Mouse (Mus musculus) stomach, postnatal 0 days (tissue): ENCODE data around the gene Mab21l3. TPM values are rescaled to one million over a fixed set of nuclear protein-coding genes. Genes with fewer than 3 reads are reported as not detected.

ENCODE experiments used
- ATAC-seq: fragments of 200-750 bp; cut with Nextera tagmentation; 2 replicates; pipeline ENCODE4 v1.8.0; 2017; ENCODE audit not compliant: low FRiP score, low TSS enrichment
- DNase-seq: peaks from one replicate; pipeline ENCODE4 v3.0.0-alpha.2; 2016; ENCODE audit warnings: low spot score
- H3K27ac ChIP-seq: fragments of 300-500 bp; sonication (generic); replicated peaks from 2 replicates; pipeline ENCODE4 v1.5.1; 2014; ENCODE audit warnings: mild to moderate bottlenecking, control low read depth
- H3K27me3 ChIP-seq: fragments of 300-500 bp; sonication (generic); 2 replicates; pipeline ENCODE4 v1.6.1; 2014; ENCODE audit warnings: low read length; ENCODE audit not compliant: control insufficient read depth, insufficient read depth
- H3K36me3 ChIP-seq: fragments of 300-500 bp; sonication (generic); 2 replicates; pipeline ENCODE4 v1.6.1; 2014; ENCODE audit warnings: low read length, mixed read lengths; ENCODE audit not compliant: control insufficient read depth, insufficient read depth
- H3K4me1 ChIP-seq: fragments of 300-500 bp; sonication (generic); replicated peaks from 2 replicates; pipeline ENCODE4 v1.6.1; 2014; ENCODE audit warnings: antibody characterized with exemption; ENCODE audit not compliant: control insufficient read depth, insufficient read depth
- H3K4me2 ChIP-seq: fragments of 300-500 bp; sonication (generic); replicated peaks from 2 replicates; pipeline ENCODE4 v1.6.1; 2014; ENCODE audit warnings: low read depth, mild to moderate bottlenecking, control low read depth, moderate library complexity
- H3K4me3 ChIP-seq: fragments of 300-500 bp; sonication (generic); 2 replicates; pipeline ENCODE4 v1.5.1; 2014; ENCODE audit warnings: low read depth, low read length, control low read depth
- H3K9ac ChIP-seq: fragments of 300-500 bp; sonication (generic); 2 replicates; pipeline ENCODE4 v1.6.1; 2014; ENCODE audit warnings: mild to moderate bottlenecking, low read length, control low read depth, mixed read lengths
- H3K9me3 ChIP-seq: fragments of 300-500 bp; sonication (generic); 2 replicates; pipeline ENCODE4 v1.6.1; 2016; ENCODE audit warnings: low read length; ENCODE audit not compliant: control insufficient read depth
- CTCF ChIP-seq: IDR thresholded peaks from 2 replicates; pipeline ENCODE4 v1.5.1; 2016; ENCODE audit warnings: antibody characterized with exemption, low read depth, mild to moderate bottlenecking, moderate library complexity
- EP300 ChIP-seq: optimal IDR thresholded peaks from 2 replicates; pipeline ENCODE3; 2016; ENCODE audit warnings: antibody characterized with exemption
- WGBS: fragments of 180-500 bp; shearing (Covaris S2); extraction: QIAGEN DNeasy Blood & Tissue Kit; methylation state at CpG from one replicate; pipeline ENCODE4 v1.1.7; 2014; 5-methylcytosine and 5-hydroxymethylcytosine counted together
- polyA plus RNA-seq: library from polyadenylated mRNA; unstranded; fragments of >200 nt; fragmentation: Nextera tagmentation; extraction: Ambion mirVana; gene quantifications from 2 replicates; pipeline ENCODE4 v1.2.1, GENCODE M21; 2015

Gene Mab21l3
- polyA plus RNA-seq = 0.57 and 0.67 TPM in 2 replicates

- ATAC-seq = no peak
- Histone ChIP-seq H3K4me2 (no peak within 1 kb of the TSS), H3K36me3 (no peaks in the 10 kb centered on the region), H3K4me3 (no peak within 1 kb of the TSS), H3K9me3 (no peaks in the 10 kb centered on the region), H3K9ac (no peak within 1 kb of the TSS), H3K27ac (no peak within 1 kb of the TSS), H3K27me3 (no peaks in the 10 kb centered on the region), H3K4me1 (no peaks in the 10 kb centered on the region)
- TF ChIP-seq EP300 = no peak
- TF ChIP-seq CTCF = no peak
- DNase-seq = no peak
- WGBS = 74% methylated on average over 5 of the region's 5 CpGs
Observed at GRCm38 (mm10) chr3:101848816-101849215, at the start of gene Mab21l3. Gene Mab21l3, minus strand, starts transcription at chr3:101848959.

- Histone ChIP-seq H3K27ac (no peak overlapping the region), H3K4me2 (no peak overlapping the region), H3K9ac (no peak overlapping the region), H3K27me3 (no peaks in the 10 kb centered on the region), H3K4me3 (no peak overlapping the region), H3K4me1 (no peaks in the 10 kb centered on the region), H3K9me3 (no peaks in the 10 kb centered on the region), H3K36me3 (no peaks in the 10 kb centered on the region)
- DNase-seq (no peak), ATAC-seq (no peak)
- TF ChIP-seq CTCF (no peak), EP300 (no peak)
- WGBS = 76% methylated on average over 15 of the region's 15 CpGs
Observed at GRCm38 (mm10) chr3:101897377-101897974, 48.7 kb upstream of the Mab21l3 start.

GRCm38 (mm10) chr3:101896893-101897292 lies 48.1 kb upstream of the Mab21l3 start:
- H3K36me3 ChIP-seq = no peaks in the 10 kb centered on the region
- DNase-seq (peak; percentile 71), ATAC-seq (no peak)
- H3K4me1 ChIP-seq = no peaks in the 10 kb centered on the region
- no peak overlapping the region for H3K4me2 ChIP-seq
- H3K9ac ChIP-seq = no peak overlapping the region
- 34% methylated on average over 9 of the region's 9 CpGs for WGBS
- no peak overlapping the region for H3K27ac ChIP-seq
- TF ChIP-seq EP300 (no peak), CTCF (peak; percentile 94)
- H3K9me3 ChIP-seq = no peaks in the 10 kb centered on the region
- H3K4me3 ChIP-seq = no peak overlapping the region
- H3K27me3 ChIP-seq = no peaks in the 10 kb centered on the region

GRCm38 (mm10) chr3:101895376-101895910 lies 46.7 kb upstream of the Mab21l3 start:
- Histone ChIP-seq H3K9me3 (no peaks in the 10 kb centered on the region), H3K27me3 (no peaks in the 10 kb centered on the region), H3K4me2 (no peak overlapping the region), H3K4me1 (no peaks in the 10 kb centered on the region), H3K36me3 (no peaks in the 10 kb centered on the region), H3K4me3 (no peak overlapping the region), H3K27ac (no peak overlapping the region), H3K9ac (no peak overlapping the region)
- ATAC-seq = no peak
- WGBS = 77% methylated on average over 7 of the region's 7 CpGs
- DNase-seq = no peak
- TF ChIP-seq EP300 = no peak
- TF ChIP-seq CTCF = no peak

GRCm38 (mm10) chr3:101885591-101885990 lies 36.8 kb upstream of the Mab21l3 start:
- Histone ChIP-seq H3K27ac (0 out of 2 replicates have a peak overlapping the region, but pooled peaks have one; percentile 31), H3K4me2 (no peak overlapping the region), H3K27me3 (no peaks in the 10 kb centered on the region), H3K9ac (no peak overlapping the region), H3K36me3 (no peaks in the 10 kb centered on the region), H3K9me3 (no peaks in the 10 kb centered on the region), H3K4me3 (no peak overlapping the region), H3K4me1 (0 out of 2 replicates have a peak, but pooled peaks cover 2% of the 10 kb centered on the region)
- ATAC-seq = 0 out of 2 replicates have a peak, but pooled peaks have one; percentile 38
- 28% methylated on average over 3 of the region's 3 CpGs for WGBS
- TF ChIP-seq EP300 (no peak), CTCF (peak; percentile 50)
- DNase-seq = peak; percentile 20

- 35% methylated on average over 4 of the region's 4 CpGs for WGBS
- DNase-seq = no peak
- no peak overlapping the region for H3K27ac ChIP-seq
Observed at GRCm38 (mm10) chr3:101885041-101885440, 36.3 kb upstream of the Mab21l3 start.

More at GRCm38 (mm10) chr3:101885041-101885440, 36.3 kb upstream of the Mab21l3 start:
- H3K27me3 ChIP-seq = no peaks in the 10 kb centered on the region
- no peak for ATAC-seq
- no peak overlapping the region for H3K4me3 ChIP-seq
- no peak for TF ChIP-seq EP300
- TF ChIP-seq CTCF = no peak
- H3K9me3 ChIP-seq = no peaks in the 10 kb centered on the region
- H3K9ac ChIP-seq = no peak overlapping the region
- H3K4me1 ChIP-seq = 0 out of 2 replicates have a peak, but pooled peaks cover 2% of the 10 kb centered on the region
- no peak overlapping the region for H3K4me2 ChIP-seq
- H3K36me3 ChIP-seq = no peaks in the 10 kb centered on the region
